Mouse (Mus musculus) embryonic facial prominence, embryonic 15.5 days (tissue): ENCODE data around the gene Dnase1. TPM values are rescaled to one million over a fixed set of nuclear protein-coding genes. Genes with fewer than 3 reads are reported as not detected.
"Not testable (repeated sequence)": the region's sequence is repeated elsewhere in the genome, so short reads cannot be mapped to it uniquely, and the experiment has no call there.

Experiments used
- ATAC-seq: fragments of 200-750 bp; cut with Nextera tagmentation; 2 replicates; pipeline ENCODE4 v1.8.0; 2017; ENCODE audit warnings: low read depth, moderate TSS enrichment; ENCODE audit not compliant: insufficient number of reproducible peaks, low FRiP score, low TSS enrichment
- H3K27ac ChIP-seq: fragments of 300-500 bp; sonication (generic); replicated peaks from 2 replicates; pipeline ENCODE4 v1.5.1; 2015; ENCODE audit warnings: mild to moderate bottlenecking, inconsistent platforms
- H3K27me3 ChIP-seq: fragments of 300-500 bp; sonication (generic); 2 replicates; pipeline ENCODE4 v1.6.1; 2015; ENCODE audit warnings: inconsistent platforms
- H3K36me3 ChIP-seq: fragments of 300-500 bp; sonication (generic); 2 replicates; pipeline ENCODE4 v1.6.1; 2015; ENCODE audit warnings: mild to moderate bottlenecking, inconsistent platforms
- H3K4me1 ChIP-seq: fragments of 300-500 bp; sonication (generic); 2 replicates; pipeline ENCODE4 v1.6.1; 2015; ENCODE audit warnings: inconsistent platforms
- H3K4me2 ChIP-seq: fragments of 300-500 bp; sonication (generic); replicated peaks from 2 replicates; pipeline ENCODE4 v1.6.1; 2015; ENCODE audit warnings: mild to moderate bottlenecking, inconsistent platforms
- H3K4me3 ChIP-seq: fragments of 300-500 bp; sonication (generic); replicated peaks from 2 replicates; pipeline ENCODE4 v1.5.1; 2015; ENCODE audit warnings: mild to moderate bottlenecking, inconsistent platforms
- H3K9ac ChIP-seq: fragments of 300-500 bp; sonication (generic); 2 replicates; pipeline ENCODE4 v1.6.1; 2015; ENCODE audit warnings: inconsistent platforms
- H3K9me3 ChIP-seq: fragments of 300-500 bp; sonication (generic); replicated peaks from 2 replicates; pipeline ENCODE4 v1.6.1; 2016; ENCODE audit warnings: inconsistent platforms
- WGBS: fragments of 180-500 bp; shearing (Covaris S2); methylation state at CpG from one replicate; pipeline ENCODE4 v1.1.7; 2015; 5-methylcytosine and 5-hydroxymethylcytosine counted together
- polyA plus RNA-seq: library from polyadenylated mRNA; unstranded; fragments of >200 nt; fragmentation: Nextera tagmentation; extraction: Ambion mirVana; gene quantifications from 2 replicates; pipeline ENCODE4 v1.2.1, GENCODE M21; 2015

Gene Dnase1
- polyA plus RNA-seq, 1 experiment from 2014 or later = 5.4 TPM

- Histone ChIP-seq H3K27ac (no peak overlapping the region), H3K27me3 (no peaks in the 10 kb centered on the region), H3K4me3 (no peak overlapping the region), H3K9me3 (no peaks in the 10 kb centered on the region), H3K4me1 (no peaks in the 10 kb centered on the region), H3K36me3 (peaks cover 88% of the 10 kb centered on the region), H3K4me2 (no peak overlapping the region), H3K9ac (no peak overlapping the region)
- WGBS = 92% methylated on average over 4 of the region's 4 CpGs
- ATAC-seq = no peak
Observed at GRCm38 (mm10) chr16:4052601-4053000, 15.9 kb downstream of the Dnase1 start.

- no peak overlapping the region for H3K4me2 ChIP-seq
- no peak overlapping the region for H3K4me3 ChIP-seq
- 79% methylated on average over 3 of the region's 3 CpGs for WGBS
- no peaks in the 10 kb centered on the region for H3K27me3 ChIP-seq
- no peak for ATAC-seq
- no peak overlapping the region for H3K9ac ChIP-seq
- no peaks in the 10 kb centered on the region for H3K4me1 ChIP-seq
- no peak overlapping the region for H3K27ac ChIP-seq
- no peaks in the 10 kb centered on the region for H3K9me3 ChIP-seq
- H3K36me3 ChIP-seq = peaks cover 88% of the 10 kb centered on the region
Observed at GRCm38 (mm10) chr16:4053811-4054210, 17.1 kb downstream of the Dnase1 start.

GRCm38 (mm10) chr16:4064945-4065344 is 28.2 kb downstream of the Dnase1 start:
- no peak for ATAC-seq
- Histone ChIP-seq H3K27ac (no peak overlapping the region), H3K36me3 (peaks cover 83% of the 10 kb centered on the region), H3K27me3 (no peaks in the 10 kb centered on the region), H3K9me3 (no peaks in the 10 kb centered on the region), H3K4me3 (no peak overlapping the region), H3K4me2 (no peak overlapping the region), H3K9ac (no peak overlapping the region), H3K4me1 (no peaks in the 10 kb centered on the region)
- 93% methylated on average over 4 of the region's 4 CpGs for WGBS

- no peaks in the 10 kb centered on the region for H3K9me3 ChIP-seq
- no peak overlapping the region for H3K9ac ChIP-seq
- 57% methylated on average over 8 of the region's 8 CpGs for WGBS
- no peaks in the 10 kb centered on the region for H3K4me1 ChIP-seq
- H3K27ac ChIP-seq = no peak overlapping the region
- peaks cover 50% of the 10 kb centered on the region for H3K36me3 ChIP-seq
- no peak for ATAC-seq
- no peak overlapping the region for H3K4me2 ChIP-seq
- H3K27me3 ChIP-seq = no peaks in the 10 kb centered on the region
- no peak overlapping the region for H3K4me3 ChIP-seq
Observed at GRCm38 (mm10) chr16:4068588-4068987, 31.8 kb downstream of the Dnase1 start.

GRCm38 (mm10) chr16:4074297-4074696 is 37.6 kb downstream of the Dnase1 start:
- Histone ChIP-seq H3K36me3 (no peaks in the 10 kb centered on the region), H3K27me3 (no peaks in the 10 kb centered on the region), H3K9me3 (no peaks in the 10 kb centered on the region), H3K4me1 (peaks cover 11% of the 10 kb centered on the region), H3K4me3 (no peak overlapping the region), H3K9ac (no peak overlapping the region), H3K27ac (no peak overlapping the region), H3K4me2 (no peak overlapping the region)
- WGBS = 51% methylated on average over 6 of the region's 6 CpGs
- ATAC-seq = no peak

GRCm38 (mm10) chr16:4074836-4075235 is 38.1 kb downstream of the Dnase1 start:
- 67% methylated on average over 3 of the region's 3 CpGs for WGBS
- no peak overlapping the region for H3K9ac ChIP-seq
- no peak for ATAC-seq
- no peaks in the 10 kb centered on the region for H3K36me3 ChIP-seq
- no peak overlapping the region for H3K27ac ChIP-seq
- H3K9me3 ChIP-seq = no peaks in the 10 kb centered on the region
- H3K27me3 ChIP-seq = no peaks in the 10 kb centered on the region
- no peak overlapping the region for H3K4me2 ChIP-seq
- H3K4me3 ChIP-seq = no peak overlapping the region
- peaks cover 11% of the 10 kb centered on the region for H3K4me1 ChIP-seq

GRCm38 (mm10) chr16:4077384-4078061 is 40.8 kb downstream of the Dnase1 start, which contains the start of gene Trap1:
Gene Trap1, minus strand, starts transcription at chr16:4077827.
- H3K4me1 ChIP-seq = peaks cover 11% of the 10 kb centered on the region
- peak within 1 kb of the TSS; percentile 78 for H3K9ac ChIP-seq
- peak within 1 kb of the TSS; percentile 59 for H3K4me2 ChIP-seq
- H3K4me3 ChIP-seq = peak within 1 kb of the TSS; percentile 97
- H3K27me3 ChIP-seq = no peaks in the 10 kb centered on the region
- under 1% methylated on average over 58 of the region's 58 CpGs for WGBS
- no peaks in the 10 kb centered on the region for H3K9me3 ChIP-seq
- ATAC-seq = peak; percentile 94
- peaks cover 7% of the 10 kb centered on the region for H3K36me3 ChIP-seq
- H3K27ac ChIP-seq = peak within 1 kb of the TSS; percentile 92

GRCm38 (mm10) chr16:4078302-4078701 is 41.6 kb downstream of the Dnase1 start:
- H3K9me3 ChIP-seq, H3K27ac ChIP-seq, H3K36me3 ChIP-seq, H3K9ac ChIP-seq, ATAC-seq, H3K27me3 ChIP-seq: not testable (repeated sequence)
- peaks cover 11% of the 10 kb centered on the region for H3K4me1 ChIP-seq
- peak overlapping the region; percentile 97 for H3K4me3 ChIP-seq
- 73% methylated on average over 10 of the region's 10 CpGs for WGBS
- H3K4me2 ChIP-seq = peak overlapping the region; percentile 59

GRCm38 (mm10) chr16:4079656-4080055 is 42.9 kb downstream of the Dnase1 start:
- H3K9ac ChIP-seq = no peak overlapping the region
- H3K27me3 ChIP-seq = no peaks in the 10 kb centered on the region
- no peak for ATAC-seq
- H3K27ac ChIP-seq = no peak overlapping the region
- no peak overlapping the region for H3K4me3 ChIP-seq
- no peaks in the 10 kb centered on the region for H3K9me3 ChIP-seq
- H3K4me2 ChIP-seq = no peak overlapping the region
- WGBS = 63% methylated on average over 1 of the region's 1 CpGs
- H3K36me3 ChIP-seq = peaks cover 15% of the 10 kb centered on the region
- peaks cover 11% of the 10 kb centered on the region for H3K4me1 ChIP-seq

- not testable (repeated sequence) for H3K27ac ChIP-seq, H3K27me3 ChIP-seq, H3K9me3 ChIP-seq, H3K4me2 ChIP-seq, ATAC-seq, H3K9ac ChIP-seq, H3K4me3 ChIP-seq
- 53% methylated on average over 3 of the region's 3 CpGs for WGBS
- Histone ChIP-seq H3K4me1 (peaks cover 11% of the 10 kb centered on the region), H3K36me3 (peaks cover 22% of the 10 kb centered on the region)
Observed at GRCm38 (mm10) chr16:4080419-4080818, 43.7 kb downstream of the Dnase1 start.

GRCm38 (mm10) chr16:4085051-4085450 is 48.3 kb downstream of the Dnase1 start:
- Histone ChIP-seq H3K9me3 (no peaks in the 10 kb centered on the region), H3K27me3 (no peaks in the 10 kb centered on the region), H3K4me2 (no peak overlapping the region), H3K4me1 (no peaks in the 10 kb centered on the region), H3K4me3 (no peak overlapping the region), H3K27ac (no peak overlapping the region), H3K36me3 (peaks cover 65% of the 10 kb centered on the region), H3K9ac (no peak overlapping the region)
- ATAC-seq = no peak
- 94% methylated on average over 7 of the region's 7 CpGs for WGBS

- ATAC-seq = no peak
- H3K9ac ChIP-seq = no peak overlapping the region
- peaks cover 74% of the 10 kb centered on the region for H3K36me3 ChIP-seq
- H3K27me3 ChIP-seq = no peaks in the 10 kb centered on the region
- no peak overlapping the region for H3K27ac ChIP-seq
- H3K9me3 ChIP-seq = no peaks in the 10 kb centered on the region
- no peaks in the 10 kb centered on the region for H3K4me1 ChIP-seq
- no peak overlapping the region for H3K4me2 ChIP-seq
- no peak overlapping the region for H3K4me3 ChIP-seq
- WGBS = 94% methylated on average over 9 of the region's 9 CpGs
Observed at GRCm38 (mm10) chr16:4085851-4086387, 49.2 kb downstream of the Dnase1 start.
